Mouse (Mus musculus): ENCODE data around the gene Try5.
"Not testable (repeated sequence)": the region's sequence is repeated elsewhere in the genome, so short reads cannot be mapped to it uniquely, and the experiment has no call there.

Gene Try5

DNA sequence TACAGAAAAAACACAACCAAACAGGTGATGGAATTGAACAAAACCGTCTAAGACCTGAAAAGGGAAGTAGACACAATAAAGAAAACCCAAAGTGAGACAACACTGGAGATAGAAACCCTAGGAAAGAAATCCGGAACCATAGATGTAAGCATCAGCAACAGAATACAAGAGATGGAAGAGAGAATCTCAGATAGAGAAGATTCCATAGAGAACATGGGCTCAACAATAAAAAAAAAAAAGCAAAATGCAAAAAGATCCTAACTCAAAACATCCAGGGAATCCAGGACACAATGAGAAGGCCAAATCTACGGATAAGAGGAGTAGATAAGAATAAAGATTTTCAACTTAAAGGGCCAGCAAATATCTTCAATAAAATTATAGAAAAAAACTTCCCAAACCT, at the start of gene Try5:
Gene Try5 (minus strand): TSS at position 101 of the 400 bp plus-strand sequence.
- not testable (repeated sequence) for DNase-seq (ENCODE audit: low read depth, low spot score)

DNA sequence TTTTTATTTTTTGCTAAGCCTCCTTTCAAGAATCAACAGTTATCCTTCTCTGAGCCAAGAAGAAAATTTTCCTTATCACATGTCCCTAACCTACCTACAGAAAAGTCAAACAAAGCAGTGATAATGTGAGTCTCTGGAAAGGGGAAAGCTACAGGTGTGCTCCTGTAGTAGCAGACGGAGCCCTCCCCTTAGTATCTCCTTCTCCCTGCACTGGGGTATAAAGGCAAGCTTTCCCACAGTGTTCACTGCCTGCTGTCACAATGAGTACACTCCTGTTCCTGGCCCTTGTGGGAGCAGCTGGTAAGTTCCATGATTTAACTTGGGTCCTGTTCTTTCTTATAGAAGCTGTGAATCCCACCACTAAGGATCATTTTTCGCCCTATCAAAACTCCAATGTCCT, 37.3 kb upstream of the Try5 start, which contains the start of gene Try10:
Gene Try10 (plus strand): TSS at position 174 of the 400 bp plus-strand sequence.
- DNase-seq (ENCODE audit: low read depth, low spot score) = no peak

DNA sequence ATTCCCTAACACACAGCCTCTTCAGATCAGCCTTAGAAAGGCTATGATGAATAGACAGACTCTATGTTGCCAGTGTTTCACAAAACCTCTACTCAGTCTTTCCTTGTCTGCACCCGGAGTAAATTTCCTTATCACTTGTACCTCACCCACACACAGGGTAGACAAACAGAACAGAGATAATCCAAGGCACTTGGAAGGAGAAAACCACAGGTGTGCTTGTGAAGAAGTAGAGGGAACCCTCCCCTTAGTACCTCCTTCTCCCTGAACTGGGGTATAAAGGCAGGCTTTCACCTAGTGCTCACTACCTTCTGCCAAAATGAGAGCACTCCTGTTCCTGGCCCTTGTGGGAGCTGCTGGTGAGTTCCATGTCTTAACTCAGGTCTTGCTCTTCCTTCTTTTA, 14.7 kb downstream of the Try5 start, which contains the start of gene Try4:
Gene Try4 (plus strand): TSS at position 301 of the 400 bp plus-strand sequence.
- no peak for DNase-seq (ENCODE audit: low read depth, low spot score)

DNA sequence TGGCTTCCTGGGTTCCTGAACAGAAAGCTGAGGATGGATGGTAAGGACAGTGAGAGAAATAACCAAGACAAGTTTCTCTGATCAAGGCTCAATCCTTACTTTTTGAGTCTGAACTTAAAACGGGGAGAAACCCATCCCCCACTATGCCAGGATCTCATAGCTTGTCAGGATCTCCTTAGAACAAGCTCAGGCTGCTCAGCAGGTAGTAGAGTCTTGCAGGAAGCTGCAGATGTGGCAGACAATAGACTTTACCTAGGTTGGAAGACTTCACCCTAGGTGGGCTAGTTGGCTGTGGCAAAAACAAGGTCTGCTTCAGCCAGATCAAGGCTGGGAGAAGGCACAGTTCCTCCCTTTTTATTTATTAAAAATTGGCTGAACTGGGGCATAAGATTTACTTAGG, 18.4 kb downstream of the Try5 start:
- DNase-seq (ENCODE audit: low read depth, low spot score) = no peak

DNA sequence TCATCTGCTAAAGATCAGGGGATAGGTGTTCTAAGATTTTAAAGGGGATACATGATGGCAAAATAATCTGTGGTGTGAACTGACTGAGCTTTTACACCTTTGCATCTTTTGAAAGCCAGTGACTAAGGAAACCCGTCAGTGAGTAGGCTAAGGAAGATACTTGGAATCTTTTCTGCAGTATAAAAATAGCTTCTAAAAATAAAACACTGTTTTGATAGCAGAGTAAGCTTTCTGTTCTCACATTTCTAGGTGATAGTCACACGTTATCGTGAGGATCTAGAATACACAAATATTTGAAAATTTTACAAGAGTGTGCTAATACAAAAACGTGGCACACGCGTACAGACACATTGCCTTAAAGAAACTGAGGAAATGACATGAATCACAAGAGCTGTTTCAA, 50.5 kb downstream of the Try5 start:
- DNase-seq (ENCODE audit: low read depth, low spot score) = no peak

DNA sequence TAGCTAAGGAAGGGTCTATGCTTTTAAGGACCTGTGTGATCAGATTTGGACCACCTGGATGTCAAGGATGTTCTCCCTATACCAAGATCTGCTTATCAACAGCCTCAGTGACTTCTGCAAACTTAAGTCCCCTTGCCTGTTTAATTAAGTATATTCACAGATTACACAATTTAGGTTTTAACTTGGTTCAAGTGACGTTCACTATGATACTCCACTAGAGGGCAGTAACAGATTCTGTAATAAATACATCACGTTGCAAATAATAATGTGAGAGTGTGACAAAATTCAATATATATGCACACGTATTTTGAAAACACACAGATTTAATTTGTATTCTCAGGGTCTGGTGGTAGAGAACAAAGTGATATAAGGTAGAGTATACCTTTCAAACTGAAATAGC, 53.8 kb downstream of the Try5 start:
- no peak for DNase-seq (ENCODE audit: low read depth, low spot score)
